Mouse (Mus musculus) kidney, adult 2 months (tissue): ENCODE measurements around the gene Cyp2d22.

ENCODE experiments used
- CTCF ChIP-seq: fragments of 200-500 bp; conservative IDR thresholded peaks from 2 replicates; pipeline ENCODE4 v1.5.1; 2011; ENCODE audit warnings: low read depth, mild to moderate bottlenecking, control low read depth, low read length, moderate library complexity, mixed read lengths; ENCODE audit not compliant: insufficient read depth, insufficient read length
- POLR2A ChIP-seq: fragments of 200-500 bp; IDR thresholded peaks from one replicate; pipeline ENCODE4 v1.6.1; 2011; ENCODE audit warnings: low read depth, low read length, control low read depth

DNA sequence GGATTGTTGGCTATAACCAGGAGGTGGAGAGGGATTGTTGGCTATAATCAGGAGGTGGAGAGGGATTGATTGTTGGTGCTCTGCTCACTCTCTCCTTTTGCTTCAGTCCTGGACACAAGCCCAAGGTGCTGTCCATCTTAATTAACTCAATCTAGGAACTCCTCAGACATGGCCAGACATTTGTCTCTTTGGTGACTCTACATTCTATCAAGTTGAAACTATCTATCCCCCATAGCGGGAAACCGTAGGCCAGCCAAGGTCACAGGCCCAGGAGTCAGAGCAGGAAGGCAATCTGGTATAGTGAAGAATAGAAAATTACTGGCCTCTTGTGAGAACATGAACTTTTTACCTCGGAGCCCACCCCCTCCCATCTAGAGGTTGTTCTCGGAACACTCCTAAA is 17.8 kb downstream of the Cyp2d22 start:
- TF ChIP-seq POLR2A (no peak), CTCF (no peak)
